Mouse (Mus musculus): ENCODE results near the gene Rbp4. TPM values are rescaled to one million over a fixed set of nuclear protein-coding genes. Genes with fewer than 3 reads are reported as not detected.

Gene Rbp4
- total RNA-seq (2014; rRNA removed) (0.48 and 1.2 TPM in 2 replicates), polyA plus RNA-seq (2015; fragmentation: Nextera tagmentation; extraction: Ambion mirVana) (3.9 and 4.4 TPM in 2 replicates)

DNA sequence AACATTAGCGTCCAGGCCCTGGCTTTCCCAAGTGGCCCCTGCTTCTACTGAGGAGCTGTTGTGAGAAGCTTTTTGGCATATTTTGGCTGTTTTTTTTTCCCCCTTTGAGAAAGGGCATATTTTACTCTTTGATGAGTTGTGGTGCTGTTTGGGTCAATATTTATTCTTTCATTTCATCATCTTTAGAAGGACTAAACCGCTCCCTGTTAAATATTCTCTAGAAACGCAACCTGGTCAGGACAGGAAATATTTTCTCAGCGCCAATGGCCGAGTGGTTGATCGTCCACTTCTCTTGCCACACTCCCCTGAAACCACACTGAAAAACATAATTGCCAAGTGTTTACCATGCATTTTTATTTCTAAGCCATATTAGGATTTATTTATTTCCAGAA lies at the start of gene Rbp4:
Rbp4 (minus strand) TSS at position 63 of the 392 bp plus-strand sequence.
- no peak for TF ChIP-seq CTCF (IDR thresholded peaks at IDR 0.05; ENCODE audit: low read depth)
- WGBS = 77% methylated on average over 6 of the region's 6 CpGs
- ATAC-seq = no peak
- peak within 1 kb of the TSS; percentile 80 for H3K4me2 ChIP-seq (ENCODE audit: low read depth)
- no peaks in the 10 kb centered on the region for H3K9me3 ChIP-seq (ENCODE audit: low read length)
- 0 out of 2 replicates have a peak, but pooled peaks cover 6% of the 10 kb centered on the region for H3K4me1 ChIP-seq (ENCODE audit: insufficient read depth)
- no peak within 1 kb of the TSS for H3K27ac ChIP-seq (ENCODE audit: low read depth, low read length)
- H3K36me3 ChIP-seq (ENCODE audit: insufficient read depth) = no peaks in the 10 kb centered on the region
- peak within 1 kb of the TSS; percentile 45 for H3K9ac ChIP-seq
- peak within 1 kb of the TSS; percentile 57 for H3K4me3 ChIP-seq (ENCODE audit: low read depth, low read length)
- no peak for DNase-seq
- no peaks in the 10 kb centered on the region; the same call in none of the 2 replicates for H3K27me3 ChIP-seq (ENCODE audit: insufficient read depth, low read length)

DNA sequence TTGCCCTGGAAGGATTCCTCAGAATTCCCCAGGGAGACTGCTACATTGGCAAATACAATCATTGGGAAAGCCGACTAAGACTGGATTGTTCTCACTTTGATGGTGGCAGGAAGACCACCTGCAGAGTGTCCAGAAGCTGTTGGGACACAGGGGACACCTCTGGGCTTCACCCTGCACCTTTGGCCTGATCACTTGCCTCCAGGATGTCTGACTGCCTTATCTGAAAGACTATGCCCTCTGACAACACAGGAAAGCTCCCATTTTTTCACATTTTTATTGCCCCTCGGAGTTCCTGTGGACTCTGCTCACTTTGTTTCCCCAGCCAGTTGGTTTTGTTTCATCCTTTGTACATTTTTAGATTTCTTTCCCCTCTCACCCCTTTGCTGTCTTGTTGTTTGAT lies 39.6 kb upstream of the Rbp4 start:
- Histone ChIP-seq H3K36me3 (ENCODE audit: insufficient read depth) (no peaks in the 10 kb centered on the region), H3K4me2 (ENCODE audit: low read depth) (no peak overlapping the region), H3K27ac (ENCODE audit: low read depth, low read length) (no peak overlapping the region), H3K4me1 (ENCODE audit: insufficient read depth) (no peaks in the 10 kb centered on the region), H3K9me3 (ENCODE audit: low read length) (no peaks in the 10 kb centered on the region), H3K9ac (no peak overlapping the region), H3K27me3 (ENCODE audit: insufficient read depth, low read length) (no peaks in the 10 kb centered on the region), H3K4me3 (ENCODE audit: low read depth, low read length) (no peak overlapping the region)
- 55% methylated on average over 2 of the region's 2 CpGs for WGBS
- DNase-seq (no peak), ATAC-seq (no peak)
- TF ChIP-seq CTCF (IDR thresholded peaks at IDR 0.05; ENCODE audit: low read depth) = no peak

DNA sequence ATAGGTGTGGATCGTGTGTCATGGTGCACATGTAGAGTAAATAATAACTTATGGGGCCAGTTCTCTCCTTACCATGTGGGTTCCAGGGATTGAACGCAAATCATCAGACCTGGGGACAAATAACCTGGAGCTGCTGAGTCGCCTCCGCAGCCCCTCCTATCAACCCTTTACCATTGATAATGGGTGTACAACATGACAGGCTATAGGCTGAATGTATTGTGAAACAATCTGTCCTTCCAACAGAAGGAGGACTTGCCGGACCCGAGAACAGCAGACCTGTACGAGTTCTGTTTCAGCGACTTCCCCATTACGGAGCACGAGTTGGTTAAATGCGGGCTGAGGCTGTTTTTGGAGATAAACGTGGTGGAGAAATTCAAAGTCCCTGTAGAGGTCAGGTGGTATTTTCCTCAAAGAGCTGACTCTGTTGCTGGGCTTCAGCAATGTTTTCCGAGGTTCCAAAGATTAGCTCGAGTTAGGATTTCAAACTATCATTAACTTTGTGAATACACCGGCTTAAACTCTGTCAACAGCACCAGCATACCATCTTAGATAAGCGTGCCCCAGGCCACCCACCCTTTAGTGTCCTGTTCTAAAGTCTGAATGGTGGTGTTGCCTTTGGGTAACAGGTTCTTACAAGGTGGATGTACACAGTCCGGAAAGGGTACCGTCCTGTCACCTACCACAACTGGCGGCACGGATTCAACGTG lies 36.7 kb upstream of the Rbp4 start:
- H3K9me3 ChIP-seq (ENCODE audit: low read length) = no peaks in the 10 kb centered on the region
- ATAC-seq (no peak), DNase-seq (no peak)
- H3K27ac ChIP-seq (ENCODE audit: low read depth, low read length) = no peak overlapping the region
- H3K27me3 ChIP-seq (ENCODE audit: insufficient read depth, low read length) = no peaks in the 10 kb centered on the region
- H3K4me3 ChIP-seq (ENCODE audit: low read depth, low read length) = no peak overlapping the region
- H3K4me2 ChIP-seq (ENCODE audit: low read depth) = no peak overlapping the region
- no peaks in the 10 kb centered on the region for H3K4me1 ChIP-seq (ENCODE audit: insufficient read depth)
- TF ChIP-seq CTCF (IDR thresholded peaks at IDR 0.05; ENCODE audit: low read depth) = no peak
- no peak overlapping the region for H3K9ac ChIP-seq
- whole genome bisulfite sequencing = 95% methylated on average over 21 of the region's 21 CpGs
- no peaks in the 10 kb centered on the region for H3K36me3 ChIP-seq (ENCODE audit: insufficient read depth)

DNA sequence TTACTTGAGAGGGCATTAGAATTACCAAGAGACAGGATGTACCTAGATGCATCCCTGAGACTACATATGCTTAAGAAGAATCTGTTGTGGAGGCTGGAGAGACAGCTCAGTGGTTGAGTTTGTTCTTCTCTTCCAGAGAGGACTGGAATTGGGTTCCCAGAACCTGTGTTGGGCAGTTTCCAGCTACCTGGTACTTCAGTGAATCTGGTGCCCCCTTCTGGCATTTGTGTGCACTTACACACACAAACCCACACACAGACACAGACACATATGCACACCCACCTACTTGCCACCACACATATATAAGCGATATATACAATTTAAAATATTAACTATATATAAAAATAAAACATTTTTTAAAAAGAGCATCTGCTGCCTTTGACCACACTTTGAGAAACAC lies 31.2 kb upstream of the Rbp4 start:
- Histone ChIP-seq H3K27ac (ENCODE audit: low read depth, low read length) (no peak overlapping the region), H3K27me3 (ENCODE audit: insufficient read depth, low read length) (no peaks in the 10 kb centered on the region), H3K36me3 (ENCODE audit: insufficient read depth) (no peaks in the 10 kb centered on the region), H3K4me2 (ENCODE audit: low read depth) (no peak overlapping the region), H3K9me3 (ENCODE audit: low read length) (no peaks in the 10 kb centered on the region), H3K4me1 (ENCODE audit: insufficient read depth) (no peaks in the 10 kb centered on the region), H3K4me3 (ENCODE audit: low read depth, low read length) (no peak overlapping the region), H3K9ac (no peak overlapping the region)
- WGBS = 96% methylated on average over 1 of the region's 1 CpGs
- no peak for TF ChIP-seq CTCF (IDR thresholded peaks at IDR 0.05; ENCODE audit: low read depth)
- DNase-seq (no peak), ATAC-seq (no peak)

DNA sequence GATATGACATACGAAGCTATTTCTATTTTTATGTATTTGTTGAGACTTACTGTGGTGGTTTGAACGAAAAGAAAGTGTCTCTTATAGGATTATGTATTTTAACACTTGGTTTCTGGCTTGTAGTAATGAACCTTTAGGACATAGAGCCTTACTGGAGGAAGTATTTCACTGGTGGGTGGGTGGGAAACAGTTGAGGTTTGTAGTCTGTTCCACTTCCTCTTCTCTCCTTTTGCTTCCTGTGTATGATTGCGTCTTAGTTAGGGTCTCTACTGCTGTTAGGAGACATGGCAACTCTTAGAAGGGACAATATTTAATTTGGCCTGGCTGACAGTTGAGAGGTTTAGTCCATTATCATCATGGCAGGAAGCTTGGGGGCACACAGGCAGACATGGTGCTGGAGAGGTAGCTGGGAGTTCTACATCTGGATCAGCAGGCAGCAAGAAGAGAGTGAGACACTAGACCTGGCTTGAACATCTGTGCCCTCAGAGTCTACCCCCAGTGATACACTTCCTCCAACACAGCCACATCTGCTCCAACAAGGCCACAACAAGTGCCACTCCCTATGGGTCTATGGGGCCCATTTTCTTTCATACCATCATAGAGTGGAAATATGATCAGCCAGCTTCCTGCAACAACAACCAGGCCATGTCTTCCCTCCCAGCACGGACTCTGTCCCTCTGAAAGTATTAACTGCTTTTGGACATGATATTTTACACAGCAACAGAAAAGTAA lies 18.6 kb upstream of the Rbp4 start:
- WGBS = 73% methylated on average over 4 of the region's 4 CpGs
- H3K27me3 ChIP-seq (ENCODE audit: insufficient read depth, low read length) = no peaks in the 10 kb centered on the region
- H3K9ac ChIP-seq = no peak overlapping the region
- no peak overlapping the region for H3K4me2 ChIP-seq (ENCODE audit: low read depth)
- ATAC-seq (no peak), DNase-seq (no peak)
- no peak overlapping the region for H3K27ac ChIP-seq (ENCODE audit: low read depth, low read length)
- no peak for TF ChIP-seq CTCF (IDR thresholded peaks at IDR 0.05; ENCODE audit: low read depth)
- H3K4me3 ChIP-seq (ENCODE audit: low read depth, low read length) = no peak overlapping the region
- H3K36me3 ChIP-seq (ENCODE audit: insufficient read depth) = no peaks in the 10 kb centered on the region
- H3K9me3 ChIP-seq (ENCODE audit: low read length) = no peaks in the 10 kb centered on the region
- H3K4me1 ChIP-seq (ENCODE audit: insufficient read depth) = no peaks in the 10 kb centered on the region

DNA sequence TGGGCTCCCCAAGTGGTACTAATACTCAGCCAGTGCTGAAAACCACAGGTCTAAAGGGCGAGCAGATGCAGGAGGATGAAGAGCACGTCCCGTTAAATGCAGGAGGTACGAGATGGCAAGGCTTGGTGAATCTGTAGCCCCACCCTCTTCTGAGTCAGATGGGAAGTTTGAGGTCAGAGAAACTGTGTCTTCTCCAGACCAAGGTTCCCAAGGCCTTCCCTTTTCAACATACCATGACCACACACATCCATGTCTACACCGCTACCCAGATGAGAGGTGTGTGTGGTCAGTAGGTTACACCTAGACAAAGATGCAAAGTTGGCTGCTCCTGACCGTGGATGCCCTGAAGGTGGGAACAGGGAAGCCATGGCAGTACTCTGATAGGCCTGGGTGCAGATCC lies 9.7 kb upstream of the Rbp4 start:
- no peak overlapping the region for H3K9ac ChIP-seq
- DNase-seq = no peak
- no peaks in the 10 kb centered on the region for H3K4me1 ChIP-seq (ENCODE audit: insufficient read depth)
- TF ChIP-seq CTCF (IDR thresholded peaks at IDR 0.05; ENCODE audit: low read depth) = no peak
- ATAC-seq = no peak
- no peak overlapping the region for H3K4me2 ChIP-seq (ENCODE audit: low read depth)
- WGBS = 90% methylated on average over 6 of the region's 6 CpGs
- H3K36me3 ChIP-seq (ENCODE audit: insufficient read depth) = no peaks in the 10 kb centered on the region
- no peak overlapping the region for H3K4me3 ChIP-seq (ENCODE audit: low read depth, low read length)
- no peak overlapping the region for H3K27ac ChIP-seq (ENCODE audit: low read depth, low read length)
- no peaks in the 10 kb centered on the region for H3K9me3 ChIP-seq (ENCODE audit: low read length)
- H3K27me3 ChIP-seq (ENCODE audit: insufficient read depth, low read length) = no peaks in the 10 kb centered on the region

DNA sequence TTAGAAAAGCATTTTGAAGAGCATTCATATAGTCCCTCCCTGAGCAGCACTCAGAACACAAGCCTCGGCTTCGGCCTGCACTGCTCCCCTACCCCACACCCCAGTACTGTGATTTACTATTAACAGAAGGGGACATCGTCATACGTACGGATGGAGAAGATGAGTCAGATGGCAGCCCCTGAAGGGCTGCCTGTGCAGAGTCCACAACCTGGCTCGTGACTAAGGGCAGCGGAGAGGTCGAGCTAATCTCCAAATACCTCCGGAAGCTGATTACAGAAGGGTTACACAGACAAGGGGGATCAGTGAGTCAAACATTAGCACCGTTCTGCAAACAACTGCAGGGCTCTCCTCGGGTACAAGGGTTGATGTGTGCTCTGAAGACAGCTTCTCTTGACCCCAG lies 8.9 kb upstream of the Rbp4 start:
- H3K9me3 ChIP-seq (ENCODE audit: low read length) = no peaks in the 10 kb centered on the region
- H3K9ac ChIP-seq = no peak overlapping the region
- H3K4me2 ChIP-seq (ENCODE audit: low read depth) = no peak overlapping the region
- no peak for TF ChIP-seq CTCF (IDR thresholded peaks at IDR 0.05; ENCODE audit: low read depth)
- H3K27ac ChIP-seq (ENCODE audit: low read depth, low read length) = no peak overlapping the region
- H3K4me3 ChIP-seq (ENCODE audit: low read depth, low read length) = no peak overlapping the region
- 70% methylated on average over 11 of the region's 11 CpGs for WGBS
- ATAC-seq (no peak; the same call in 1 of the 2 replicates), DNase-seq (no peak)
- no peaks in the 10 kb centered on the region for H3K36me3 ChIP-seq (ENCODE audit: insufficient read depth)
- no peaks in the 10 kb centered on the region for H3K27me3 ChIP-seq (ENCODE audit: insufficient read depth, low read length)
- H3K4me1 ChIP-seq (ENCODE audit: insufficient read depth) = no peaks in the 10 kb centered on the region

All from forebrain, postnatal 0 days (tissue).